Mouse (Mus musculus) embryo, embryonic 10.5 days (tissue): ENCODE measurements at regions not wholly inside any gene's neighbourhood (a gene's known extent, or its start where the extent isn't known, plus 50 kb on each side); places are given as distances from the start of the nearest gene placed in this dataset.
"Not testable (repeated sequence)": the region's sequence is repeated elsewhere in the genome, so short reads cannot be mapped to it uniquely, and the experiment has no call there.

Experiments
- DNase-seq: peaks from one replicate; pipeline ENCODE4 v3.0.0-alpha.2; 2015; ENCODE audit warnings: low spot score

- DNase-seq, result no peak
Observed at GRCm38 (mm10) chr9:115422786-115423185, 112.6 kb upstream of the Stt3b start.

- DNase-seq, result no peak
Observed at GRCm38 (mm10) chr9:115426682-115427081, 116.5 kb upstream of the Stt3b start.

- no peak for DNase-seq
Observed at GRCm38 (mm10) chr9:115430271-115430670, 120.0 kb upstream of the Stt3b start.

- DNase-seq, result no peak
Observed at GRCm38 (mm10) chr9:115434696-115435095, 124.5 kb upstream of the Stt3b start.

GRCm38 (mm10) chr9:115436301-115436700, 126.1 kb upstream of the Stt3b start:
- DNase-seq, result no peak

GRCm38 (mm10) chr9:115438234-115438633, 128.0 kb upstream of the Stt3b start:
- DNase-seq, result not testable (repeated sequence)

GRCm38 (mm10) chr9:115446681-115447080, 136.5 kb upstream of the Stt3b start:
- no peak for DNase-seq

GRCm38 (mm10) chr9:115450741-115451320, 140.6 kb upstream of the Stt3b start:
- no peak for DNase-seq

GRCm38 (mm10) chr9:115454771-115455170, 144.6 kb upstream of the Stt3b start:
- no peak for DNase-seq

GRCm38 (mm10) chr9:115456121-115456520, 145.9 kb upstream of the Stt3b start:
- DNase-seq, result no peak

- no peak for DNase-seq
Observed at GRCm38 (mm10) chr9:115456638-115457037, 146.4 kb upstream of the Stt3b start.

- peak; percentile 37 for DNase-seq
Observed at GRCm38 (mm10) chr9:115457889-115458710, 147.9 kb upstream of the Stt3b start.

GRCm38 (mm10) chr9:115459075-115459474, 148.9 kb upstream of the Stt3b start:
- DNase-seq, result not testable (repeated sequence)

GRCm38 (mm10) chr9:115465326-115465725, 155.1 kb upstream of the Stt3b start:
- no peak for DNase-seq

GRCm38 (mm10) chr9:115468641-115469040, 158.4 kb upstream of the Stt3b start:
- no peak for DNase-seq

GRCm38 (mm10) chr9:115471582-115471981, 161.4 kb upstream of the Stt3b start:
- DNase-seq, result no peak

- no peak for DNase-seq
Observed at GRCm38 (mm10) chr9:115473037-115473436, 162.8 kb upstream of the Stt3b start.

- no peak for DNase-seq
Observed at GRCm38 (mm10) chr9:115473847-115474246, 163.6 kb upstream of the Stt3b start.

- DNase-seq, result no peak
Observed at GRCm38 (mm10) chr9:115474342-115474741, 164.1 kb upstream of the Stt3b start.

GRCm38 (mm10) chr9:115476205-115476604, 166.0 kb upstream of the Stt3b start:
- DNase-seq, result no peak

- no peak for DNase-seq
Observed at GRCm38 (mm10) chr9:115477556-115478220, 167.5 kb upstream of the Stt3b start.

GRCm38 (mm10) chr9:115478946-115479345, 168.7 kb upstream of the Stt3b start:
- no peak for DNase-seq

- no peak for DNase-seq
Observed at GRCm38 (mm10) chr9:115481176-115481575, 171.0 kb upstream of the Stt3b start.
